Mouse (Mus musculus) spleen, adult 12 weeks (tissue): ENCODE results near the gene Ccr1.
"Not testable (repeated sequence)": the region's sequence is repeated elsewhere in the genome, so short reads cannot be mapped to it uniquely, and the experiment has no call there.

Experiments used
- DNase-seq: peaks from one replicate; pipeline ENCODE4 v3.0.0; 2022; ENCODE audit warnings: low spot score

The Ccr1 gene

GRCm38 (mm10) chr9:123927281-123927960 is 41.1 kb downstream of the Ccr1 start:
- no peak for DNase-seq

- not testable (repeated sequence) for DNase-seq
Measured at GRCm38 (mm10) chr9:123926041-123926440, 42.5 kb downstream of the Ccr1 start.

GRCm38 (mm10) chr9:123925101-123925946 is 43.2 kb downstream of the Ccr1 start:
- peak; percentile 87 for DNase-seq

GRCm38 (mm10) chr9:123924589-123925066 is 43.9 kb downstream of the Ccr1 start:
- peak; percentile 63 for DNase-seq

GRCm38 (mm10) chr9:123924035-123924434 is 44.5 kb downstream of the Ccr1 start:
- not testable (repeated sequence) for DNase-seq

GRCm38 (mm10) chr9:123923146-123923991 is 45.1 kb downstream of the Ccr1 start:
- DNase-seq, result no peak
